Mouse (Mus musculus) WW6 (cell line): ENCODE measurements around the gene Spats2l.
A peak's percentile ranks its signal among the peaks of the same experiment; 100 is the strongest.

Source experiments
- DNase-seq: peaks from one replicate; pipeline ENCODE4 v3.0.0-alpha.2; 2013; ENCODE audit warnings: low read depth, low spot score

The Spats2l gene

DNA sequence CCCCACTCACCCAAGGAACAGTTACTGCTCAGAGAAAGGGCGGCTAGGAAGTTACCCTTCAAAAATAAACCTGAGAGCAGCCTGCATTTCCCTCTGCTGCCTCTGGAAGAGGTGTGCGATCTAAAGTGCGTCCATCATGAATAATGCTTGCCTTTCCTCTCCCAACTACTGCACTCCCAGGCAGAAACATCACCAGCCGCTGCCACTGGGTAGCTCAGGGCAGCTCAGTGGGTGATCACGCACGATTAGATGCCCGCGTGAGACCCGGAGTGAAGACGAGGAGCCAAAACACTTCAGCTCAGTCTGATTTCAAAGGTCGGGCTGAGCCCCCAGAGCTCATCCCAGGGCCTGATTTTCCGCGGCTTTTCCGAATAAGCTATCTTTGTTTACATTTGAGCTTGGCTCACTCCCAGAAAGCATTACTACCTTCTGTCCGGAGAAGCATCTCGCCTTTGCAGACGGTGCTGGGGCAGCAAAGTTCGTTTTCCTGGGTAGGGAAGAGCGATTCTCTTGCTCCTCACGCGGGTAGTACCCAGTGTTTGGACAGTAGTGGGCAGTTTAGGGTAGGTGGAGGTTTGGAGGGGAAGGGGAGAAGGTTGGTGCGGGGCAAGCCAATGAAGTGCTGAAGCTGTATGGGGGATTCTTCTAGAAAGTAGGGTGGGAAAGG is at the start of gene Spats2l:
Gene Spats2l, plus strand, starts transcription at position 162 of the 667 bp plus-strand sequence.
- peak; percentile 33 for DNase-seq

DNA sequence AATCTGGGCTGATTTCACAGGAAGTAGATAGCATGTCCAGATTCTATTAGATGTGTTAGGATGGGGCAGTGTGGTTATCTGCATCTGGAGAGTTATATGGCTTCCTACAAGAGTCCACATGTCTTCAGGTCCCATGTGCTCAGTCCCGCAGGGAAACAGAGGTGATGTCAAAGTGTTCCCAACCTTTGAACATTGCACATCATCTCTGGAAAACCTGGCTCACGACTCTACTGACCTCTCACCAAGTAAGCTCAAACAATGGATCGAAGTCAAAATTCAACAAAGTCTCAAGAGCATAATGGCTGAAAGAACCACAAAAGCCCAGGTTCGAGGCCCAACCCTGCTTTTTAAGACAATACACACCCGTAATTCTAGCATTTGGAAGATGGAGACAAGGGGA is 48.7 kb upstream of the Spats2l start:
- DNase-seq = no peak

DNA sequence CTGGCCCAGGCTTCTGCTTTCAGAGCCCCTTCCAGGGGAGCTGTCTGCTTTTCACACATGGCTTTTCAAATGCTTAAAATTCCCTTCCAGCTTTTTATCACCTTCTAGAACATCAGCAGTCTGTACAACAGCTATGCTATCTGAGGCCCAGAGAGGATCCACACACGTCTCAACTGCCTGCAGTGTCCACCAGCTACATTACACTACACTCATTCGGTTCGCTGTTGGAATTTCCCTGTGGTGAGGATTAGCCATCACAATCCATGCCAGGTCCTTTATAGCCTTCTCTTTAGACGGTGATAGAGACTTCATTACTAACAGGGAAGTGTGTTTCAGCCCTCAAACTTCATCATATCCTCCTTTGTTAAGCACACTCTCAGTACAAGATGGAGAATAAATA is 38.1 kb upstream of the Spats2l start:
- DNase-seq = no peak

DNA sequence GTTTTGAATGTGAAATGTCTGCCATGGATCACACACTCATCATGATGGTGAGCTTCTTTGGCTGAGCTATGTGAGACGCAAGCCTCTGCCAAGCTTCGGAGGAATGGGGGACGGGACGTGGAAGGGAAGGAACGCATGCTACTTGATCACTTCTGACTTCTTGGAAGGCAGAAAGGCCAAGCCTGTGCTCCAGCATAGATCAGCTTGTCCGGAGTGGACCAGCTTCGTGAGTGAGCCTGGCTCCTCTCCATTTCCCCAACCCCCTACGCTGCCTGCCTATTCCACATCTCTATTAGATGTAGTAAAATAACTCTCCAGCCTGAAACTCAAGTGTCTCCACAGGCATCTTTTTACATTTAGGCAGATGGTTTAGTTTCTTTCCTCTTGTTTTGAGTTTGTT is 32.2 kb upstream of the Spats2l start:
- no peak for DNase-seq

DNA sequence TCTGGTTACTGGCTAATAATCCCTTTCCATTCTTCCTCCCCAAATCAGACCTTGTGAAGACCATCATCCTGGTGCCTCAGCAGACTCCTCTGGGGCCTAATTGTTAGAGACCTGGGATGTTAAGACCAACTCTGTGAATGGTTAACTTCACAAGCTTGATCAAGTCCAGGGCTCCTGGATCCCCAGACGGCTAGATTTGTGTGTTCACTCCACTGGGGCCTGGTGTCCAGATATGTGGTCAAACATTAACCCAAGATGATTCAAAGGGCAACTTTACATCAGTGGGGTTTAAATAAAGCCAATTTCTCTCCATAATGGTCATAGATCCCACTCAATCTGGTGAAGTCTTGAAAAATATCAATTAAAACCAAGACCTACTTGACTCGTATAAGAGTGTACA is 31.7 kb upstream of the Spats2l start:
- no peak for DNase-seq

DNA sequence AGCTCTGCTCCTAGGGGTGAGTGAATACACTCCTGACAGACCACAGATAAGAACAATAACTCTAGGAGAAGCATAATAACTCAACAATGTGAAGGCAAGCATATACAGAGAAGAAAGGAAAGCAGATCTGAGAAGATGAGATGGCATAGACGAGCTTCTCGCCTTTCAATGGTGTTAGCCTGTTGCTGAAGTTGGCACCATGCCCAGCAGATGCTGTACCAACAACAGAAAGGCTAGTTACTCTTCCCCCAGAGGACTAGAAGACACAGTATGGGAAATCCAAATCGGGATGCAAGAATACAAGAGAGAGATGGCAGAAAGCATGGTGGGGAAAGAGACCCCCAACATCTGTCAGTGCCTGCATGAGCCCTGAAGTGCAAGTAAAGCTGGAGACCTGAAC is 22.2 kb upstream of the Spats2l start:
- no peak for DNase-seq

DNA sequence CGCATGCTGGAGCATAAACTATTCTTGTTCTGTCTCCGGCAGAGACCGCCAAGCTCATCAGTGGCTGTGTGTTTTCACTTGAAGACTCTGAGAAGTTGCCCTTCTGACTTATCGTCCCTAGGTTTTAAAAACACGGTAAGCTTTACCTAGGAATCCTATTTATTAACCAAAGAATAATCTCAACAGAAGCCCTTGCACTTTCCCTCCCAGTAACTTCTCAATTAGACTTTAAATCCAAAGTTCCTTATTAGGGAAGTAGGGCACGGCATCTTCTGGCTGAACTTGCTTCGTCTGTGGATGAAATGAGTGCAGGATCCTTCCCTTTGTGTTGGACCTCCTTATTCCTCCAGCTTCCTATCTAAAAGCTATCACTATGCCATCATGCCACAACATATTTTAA is 7.6 kb upstream of the Spats2l start:
- no peak for DNase-seq

DNA sequence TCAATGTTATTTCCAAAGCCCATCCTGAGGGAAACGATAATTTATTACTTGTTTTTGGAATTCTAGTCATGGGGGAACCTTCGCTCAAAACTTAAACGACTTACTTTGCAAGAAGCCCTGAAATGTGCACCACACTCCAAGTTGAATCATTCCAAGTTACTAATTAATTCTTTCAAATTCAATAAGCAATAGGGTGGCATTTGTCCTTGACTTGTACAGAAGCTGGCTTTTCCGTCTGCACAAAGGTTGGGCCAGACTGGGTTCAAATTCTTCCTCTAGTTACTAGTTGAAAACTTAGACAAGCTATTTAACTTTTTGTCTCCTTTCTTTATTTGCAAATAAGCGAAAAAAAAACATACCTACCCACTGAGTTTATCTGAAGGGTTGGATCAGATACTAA is 636 bp upstream of the Spats2l start:
- no peak for DNase-seq

DNA sequence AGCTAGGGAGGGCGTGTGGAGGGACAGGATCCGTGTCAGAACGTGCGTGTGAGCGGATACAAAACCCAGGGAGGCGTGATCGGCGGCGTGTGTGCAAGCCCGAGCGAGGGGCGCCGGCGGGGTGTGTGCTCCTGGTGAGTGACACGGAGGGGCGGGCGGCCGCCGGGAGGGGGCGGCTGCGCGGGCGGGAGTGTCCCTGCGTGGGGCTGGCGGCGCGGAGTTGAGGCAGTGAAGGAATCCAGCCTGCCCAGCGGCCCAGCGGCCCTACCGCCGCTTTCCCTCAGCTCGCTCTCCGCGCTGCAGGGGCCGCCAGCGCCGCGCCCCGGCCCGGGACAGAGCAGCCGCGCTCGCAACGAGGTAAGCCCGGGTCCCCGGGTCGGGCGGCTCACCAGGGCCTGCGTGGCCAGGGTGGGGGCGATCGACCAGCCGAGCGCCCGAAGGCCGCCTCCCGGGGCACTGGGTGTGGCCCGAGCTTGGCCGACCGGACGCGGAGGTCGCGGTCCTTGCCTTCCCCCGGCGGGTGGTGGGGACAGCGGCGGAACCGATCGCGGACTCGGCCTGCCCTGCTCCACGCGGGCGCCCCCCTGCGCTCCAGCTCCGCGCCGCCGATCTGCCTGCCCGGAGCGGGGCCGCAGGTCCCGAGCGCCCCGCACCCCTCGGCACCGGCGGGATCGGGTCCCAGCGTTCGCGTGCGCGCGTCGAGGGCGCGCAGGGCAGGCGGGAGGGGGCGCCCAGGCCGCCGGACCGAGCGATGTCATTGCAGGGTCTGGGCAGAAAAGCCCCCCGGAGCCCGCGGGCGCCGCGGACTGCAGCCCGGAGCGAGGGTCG is 920 bp downstream of the Spats2l start:
- DNase-seq = peak; percentile 33

DNA sequence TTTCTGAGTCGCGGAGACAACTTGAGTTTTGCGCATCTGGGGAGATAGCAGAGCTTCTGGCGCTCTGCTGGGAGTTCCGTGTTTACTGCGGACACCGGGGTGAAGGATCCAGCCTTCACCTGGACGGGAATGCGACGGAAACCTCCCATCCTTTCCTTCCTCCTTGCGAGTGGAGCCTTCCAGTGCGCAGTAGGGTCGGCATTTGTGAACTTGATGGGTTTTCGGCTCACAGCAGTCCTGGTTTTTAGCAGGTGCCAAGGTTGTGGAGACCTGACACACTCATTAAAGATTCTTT is 1.5 kb downstream of the Spats2l start:
- DNase-seq = peak; percentile 28

DNA sequence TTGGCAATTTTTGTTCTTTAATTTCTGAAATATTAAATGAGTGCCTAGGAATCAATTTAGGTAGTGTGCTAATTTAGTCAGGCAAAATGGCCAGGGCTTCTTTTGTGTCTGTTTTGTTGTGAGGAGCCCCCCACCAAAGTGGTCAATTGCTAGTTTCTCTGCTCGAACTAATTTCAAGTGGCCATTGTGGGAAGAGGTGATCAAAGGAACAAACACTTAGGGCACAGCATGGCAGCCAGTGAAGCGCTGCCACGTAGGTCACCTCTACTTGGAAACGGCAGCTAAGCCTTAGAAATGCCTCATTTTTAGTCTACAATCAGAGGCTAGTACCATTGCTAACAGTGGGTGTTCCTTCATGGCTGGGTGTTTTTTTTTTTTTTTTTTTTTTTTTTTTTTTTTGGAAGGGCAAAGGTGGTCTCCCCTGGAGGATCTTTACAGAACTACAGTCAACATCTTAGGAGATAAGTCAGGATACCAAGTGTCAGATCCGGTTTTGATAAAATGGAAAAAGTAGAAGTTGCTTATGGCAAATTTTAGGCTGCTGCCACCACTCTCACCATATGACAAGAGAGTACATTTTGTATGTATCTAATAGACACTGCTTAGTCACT is 2.8 kb downstream of the Spats2l start:
- no peak for DNase-seq

DNA sequence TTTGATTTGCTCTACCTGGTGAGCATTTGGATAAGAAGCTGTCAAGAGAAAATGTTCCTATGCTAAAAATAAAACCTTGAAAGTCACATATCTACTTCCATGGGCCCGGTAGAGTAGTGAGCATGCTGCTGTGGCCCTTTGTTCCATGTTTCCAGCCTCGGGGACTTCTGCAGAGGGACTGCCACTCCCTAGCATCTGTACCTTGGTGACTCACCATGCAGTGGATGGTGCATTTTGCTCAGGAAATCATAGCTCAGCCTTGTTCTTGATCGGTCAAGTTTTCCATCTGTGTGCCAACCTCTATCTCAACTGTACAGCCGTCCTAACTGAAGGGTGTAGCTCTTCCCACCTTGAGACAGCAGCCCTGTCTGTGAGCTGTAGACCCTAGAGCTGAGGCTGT is 10.3 kb downstream of the Spats2l start:
- DNase-seq = no peak

DNA sequence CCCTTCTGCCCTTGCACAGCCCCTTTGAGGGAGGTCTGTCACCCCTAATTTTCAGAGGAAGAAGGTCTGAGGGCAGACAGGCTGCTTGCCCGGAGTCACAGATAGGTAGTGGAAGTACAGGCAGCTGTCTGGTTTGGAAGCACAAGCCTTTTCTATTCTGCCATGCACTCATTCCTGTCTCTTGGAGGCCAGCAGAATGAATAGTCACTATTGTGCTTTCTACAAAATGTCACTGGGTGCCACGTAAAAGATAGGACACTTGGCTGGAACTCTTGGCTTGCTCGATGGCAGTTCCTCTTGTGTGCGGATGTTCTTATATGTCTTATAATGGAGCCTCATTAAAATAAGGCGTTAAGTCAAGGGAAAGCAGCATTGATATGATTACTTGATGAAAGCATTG is 15.9 kb downstream of the Spats2l start:
- no peak for DNase-seq

DNA sequence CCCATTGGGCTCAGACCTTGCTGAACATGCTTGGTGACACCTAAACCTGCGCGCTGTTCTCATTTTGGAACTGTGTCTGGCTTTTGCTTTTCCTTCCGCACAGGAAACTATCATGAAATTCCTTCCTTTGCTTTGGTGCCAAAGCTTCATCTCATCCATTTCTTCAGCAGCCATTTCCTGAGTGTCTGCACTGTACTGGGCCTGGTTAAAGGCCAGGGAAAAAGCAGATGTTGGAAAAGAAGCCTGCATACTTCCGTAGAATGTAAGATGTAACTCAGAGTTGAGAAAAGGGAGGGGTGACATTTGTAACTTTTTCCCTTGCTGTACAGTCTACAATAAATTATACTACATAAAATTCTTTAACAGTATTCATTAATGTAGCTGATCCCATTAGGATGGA is 18.2 kb downstream of the Spats2l start:
- DNase-seq = no peak

DNA sequence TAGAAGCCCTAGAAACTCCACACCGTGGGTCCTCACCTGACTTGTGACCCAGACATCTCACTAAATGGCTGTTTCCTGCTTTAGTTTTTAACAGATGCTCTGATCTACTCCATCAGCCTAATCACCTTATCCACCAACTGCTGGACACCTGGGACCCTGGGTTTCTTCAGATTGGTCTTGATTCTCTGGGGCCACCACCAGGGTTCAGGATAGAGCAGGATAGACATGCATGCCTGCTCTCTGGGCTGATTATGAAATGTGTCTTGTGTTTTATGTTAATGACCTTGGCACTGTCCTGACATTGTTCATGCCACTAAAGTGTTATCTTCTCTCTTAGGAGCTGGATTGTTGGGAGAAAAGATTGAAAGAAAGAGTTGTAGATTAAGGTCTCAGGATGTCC is 21.9 kb downstream of the Spats2l start:
- no peak for DNase-seq

DNA sequence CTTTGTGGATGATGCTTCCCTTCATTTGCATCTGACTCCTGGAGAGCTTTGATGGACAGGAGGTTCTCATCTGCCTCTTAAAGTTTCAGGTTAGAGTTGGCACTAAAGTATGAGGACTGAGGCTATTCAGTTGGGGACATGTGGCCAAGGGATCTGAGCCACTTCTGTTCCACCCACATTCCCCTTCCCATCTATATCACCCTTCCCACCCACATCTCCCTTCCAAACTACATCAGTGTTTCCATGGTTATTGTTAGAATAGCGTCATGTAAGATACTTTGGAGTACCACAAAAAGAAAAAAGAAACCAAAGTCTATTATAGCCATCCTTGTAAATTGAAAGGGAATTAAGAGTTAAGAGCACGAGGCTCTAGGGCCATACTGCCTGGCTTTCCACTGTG is 25.4 kb downstream of the Spats2l start:
- DNase-seq = no peak

DNA sequence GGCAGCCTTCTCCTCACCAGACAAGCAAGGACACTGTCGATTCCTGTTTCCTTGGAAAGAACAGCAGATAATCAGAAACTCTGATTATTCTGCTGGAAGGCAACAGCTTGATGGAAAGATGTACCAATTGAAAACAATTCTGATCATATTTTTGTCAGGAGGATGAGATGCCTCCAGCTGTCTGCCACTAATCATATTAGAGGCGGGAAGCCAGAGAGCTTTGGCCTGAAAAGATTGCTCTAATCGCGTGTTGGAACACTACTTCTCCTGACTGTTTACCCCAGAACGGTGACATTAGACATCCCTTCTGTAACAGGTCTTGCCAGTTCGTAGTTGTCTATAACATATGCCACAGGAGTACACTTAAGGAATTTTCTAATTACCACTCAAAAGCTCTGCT is 26.9 kb downstream of the Spats2l start:
- no peak for DNase-seq

DNA sequence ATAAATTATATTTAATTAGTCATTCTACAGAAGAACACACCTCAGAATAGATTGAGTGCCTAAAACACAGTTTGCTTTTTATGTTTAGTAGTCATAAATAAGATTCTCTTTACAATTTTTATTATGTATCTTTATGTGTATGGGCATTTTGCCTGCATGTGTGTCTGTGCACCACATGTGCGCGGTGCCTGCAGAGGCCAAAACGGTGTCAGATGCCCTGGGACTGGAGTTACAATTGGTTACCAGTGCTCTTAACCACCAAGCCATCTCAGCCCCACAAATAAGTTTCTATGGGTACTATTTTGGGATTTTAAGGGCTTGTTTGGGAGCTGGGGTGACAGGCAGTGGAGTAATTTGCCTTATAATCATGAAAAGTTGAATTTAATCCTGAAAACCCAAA is 32.2 kb downstream of the Spats2l start:
- no peak for DNase-seq

DNA sequence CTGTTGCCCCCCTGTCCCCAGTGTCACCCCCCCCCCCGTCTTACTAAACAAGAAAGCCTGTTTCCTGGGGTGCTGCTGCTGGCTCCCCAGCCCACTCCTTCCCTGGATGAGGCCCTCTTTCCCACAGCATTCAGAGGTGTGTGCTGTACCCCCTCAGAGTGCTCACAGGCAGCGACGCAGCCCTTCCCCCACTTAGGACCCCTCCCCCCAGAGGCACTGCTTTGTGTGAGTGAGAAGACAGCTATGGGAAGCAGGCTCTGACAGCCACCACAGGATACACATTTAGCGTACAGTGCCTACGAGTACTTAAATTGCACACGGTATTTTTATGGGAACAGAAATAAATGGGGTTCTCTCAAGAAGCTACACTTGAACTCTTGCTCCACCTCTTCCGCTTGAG is 33.9 kb downstream of the Spats2l start:
- DNase-seq = no peak

DNA sequence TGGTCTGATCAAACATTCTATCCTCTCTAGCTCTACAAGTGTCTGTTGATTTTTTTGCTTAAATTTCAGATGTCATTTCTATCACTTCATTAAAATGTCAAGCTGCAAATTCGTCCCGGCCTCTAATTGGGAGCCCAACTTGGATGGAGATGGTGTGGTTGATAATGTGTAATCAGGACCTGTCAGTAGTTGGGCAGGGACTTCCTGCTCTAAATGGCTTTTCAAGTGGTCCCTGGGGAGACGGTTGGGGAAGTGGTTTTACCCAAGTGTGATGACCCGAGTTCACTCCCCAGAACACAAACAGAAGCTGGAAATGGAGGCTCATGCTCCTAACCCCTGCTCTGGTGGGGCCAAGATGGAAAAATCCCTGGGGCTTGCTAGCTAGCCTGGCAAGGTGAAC is 36.3 kb downstream of the Spats2l start:
- no peak for DNase-seq

DNA sequence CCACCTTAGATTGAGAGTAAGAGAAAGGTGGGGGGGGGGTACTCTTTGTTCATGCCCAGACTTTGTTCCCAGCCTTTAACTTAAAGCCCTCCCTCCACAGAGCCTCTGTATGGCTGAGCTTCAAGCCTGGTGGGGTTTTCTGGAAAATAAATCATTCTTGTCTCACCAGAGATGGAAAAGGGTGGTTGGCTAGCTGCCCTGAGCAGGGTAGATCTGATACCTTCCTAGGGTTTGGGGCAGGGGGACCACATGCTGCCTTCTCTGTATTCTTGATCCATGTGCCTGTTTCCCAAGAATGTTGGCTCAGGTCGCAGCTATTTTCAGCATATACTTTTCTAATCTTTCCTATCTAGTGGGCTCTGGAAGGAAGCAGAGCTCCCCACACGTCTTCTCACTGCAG is 43.1 kb downstream of the Spats2l start:
- DNase-seq = no peak

DNA sequence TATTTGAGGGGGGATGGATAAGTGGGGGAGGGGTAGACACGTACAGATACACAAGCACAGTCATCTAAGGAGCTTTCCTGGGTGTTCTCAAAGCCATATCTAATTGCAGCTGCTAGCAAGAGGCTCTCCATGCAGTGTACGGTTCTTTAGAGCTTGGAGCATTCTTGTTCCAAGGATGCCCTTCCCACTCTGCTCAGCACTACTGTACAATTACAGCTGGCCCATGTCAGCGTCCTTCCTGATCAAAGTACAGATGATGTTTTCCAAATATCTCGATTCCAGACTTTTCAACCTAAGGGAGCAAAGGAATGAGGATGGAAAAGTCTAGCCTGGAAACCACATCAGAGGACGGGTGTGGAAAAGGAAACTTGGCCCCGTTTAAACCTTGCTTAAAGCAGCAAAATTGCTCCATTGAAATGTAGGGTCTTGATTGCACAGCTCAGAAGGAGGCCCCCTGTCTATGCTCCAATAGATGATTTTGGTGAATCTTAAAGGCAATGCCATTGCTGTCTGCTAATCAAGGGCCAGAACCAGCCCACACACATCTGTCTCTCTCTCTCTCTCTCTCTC is 46.6 kb downstream of the Spats2l start:
- no peak for DNase-seq
